Mouse (Mus musculus) liver, embryonic 11.5 days (tissue): ENCODE measurements around the gene Teddm3. TPM values are rescaled to one million over a fixed set of nuclear protein-coding genes. Genes with fewer than 3 reads are reported as not detected.

ENCODE experiments used
- ATAC-seq: fragments of 200-750 bp; cut with Nextera tagmentation; replicated peaks from 2 replicates; pipeline ENCODE4 v1.8.0; 2017; ENCODE audit warnings: moderate number of reproducible peaks, mild to moderate bottlenecking, moderate TSS enrichment, moderate library complexity; ENCODE audit not compliant: low FRiP score
- DNase-seq: peaks from one replicate; pipeline ENCODE4 v3.0.0-alpha.2; 2017; ENCODE audit warnings: low spot score
- H3K27ac ChIP-seq: fragments of 300-500 bp; sonication (generic); 2 replicates; pipeline ENCODE4 v1.5.1; 2014; ENCODE audit warnings: mild to moderate bottlenecking, low read depth, low read length, control low read depth
- H3K27me3 ChIP-seq: fragments of 300-500 bp; sonication (generic); replicated peaks from 2 replicates; pipeline ENCODE4 v1.6.1; 2014; ENCODE audit warnings: low read length, mixed read lengths; ENCODE audit not compliant: control insufficient read depth, insufficient read depth
- H3K36me3 ChIP-seq: fragments of 300-500 bp; sonication (generic); 2 replicates; pipeline ENCODE4 v1.6.1; 2014; ENCODE audit warnings: mild to moderate bottlenecking, low read length, moderate library complexity, mixed read lengths; ENCODE audit not compliant: control insufficient read depth, insufficient read depth
- H3K4me1 ChIP-seq: fragments of 300-500 bp; sonication (generic); replicated peaks from 2 replicates; pipeline ENCODE4 v1.6.1; 2014; ENCODE audit warnings: low read length, mixed read lengths; ENCODE audit not compliant: control insufficient read depth, insufficient read depth
- H3K4me2 ChIP-seq: fragments of 300-500 bp; sonication (generic); 2 replicates; pipeline ENCODE4 v1.6.1; 2014; ENCODE audit warnings: mild to moderate bottlenecking, control low read depth, moderate library complexity
- H3K4me3 ChIP-seq: fragments of 300-500 bp; sonication (generic); 2 replicates; pipeline ENCODE4 v1.5.1; 2014; ENCODE audit warnings: low read depth, low read length, control low read depth
- H3K9ac ChIP-seq: fragments of 300-500 bp; sonication (generic); 2 replicates; pipeline ENCODE4 v1.6.1; 2014; ENCODE audit warnings: low read depth, low read length, control low read depth
- H3K9me3 ChIP-seq: fragments of 300-500 bp; sonication (generic); 2 replicates; pipeline ENCODE4 v1.6.1; 2016; ENCODE audit warnings: low read length, inconsistent platforms, mixed read lengths; ENCODE audit not compliant: control insufficient read depth
- WGBS: fragments of 180-500 bp; shearing (Covaris S2); extraction: QIAGEN DNeasy Blood & Tissue Kit; methylation state at CpG from one replicate; pipeline ENCODE4 v1.1.7; 2014; 5-methylcytosine and 5-hydroxymethylcytosine counted together
- polyA plus RNA-seq: library from polyadenylated mRNA; unstranded; fragments of >200 nt; fragmentation: Nextera tagmentation; extraction: Ambion mirVana; gene quantifications from 2 replicates; pipeline ENCODE4 v1.2.1, GENCODE M21; 2014

The Teddm3 gene
- polyA plus RNA-seq, 1 experiment from 2014 or later = not detected

DNA sequence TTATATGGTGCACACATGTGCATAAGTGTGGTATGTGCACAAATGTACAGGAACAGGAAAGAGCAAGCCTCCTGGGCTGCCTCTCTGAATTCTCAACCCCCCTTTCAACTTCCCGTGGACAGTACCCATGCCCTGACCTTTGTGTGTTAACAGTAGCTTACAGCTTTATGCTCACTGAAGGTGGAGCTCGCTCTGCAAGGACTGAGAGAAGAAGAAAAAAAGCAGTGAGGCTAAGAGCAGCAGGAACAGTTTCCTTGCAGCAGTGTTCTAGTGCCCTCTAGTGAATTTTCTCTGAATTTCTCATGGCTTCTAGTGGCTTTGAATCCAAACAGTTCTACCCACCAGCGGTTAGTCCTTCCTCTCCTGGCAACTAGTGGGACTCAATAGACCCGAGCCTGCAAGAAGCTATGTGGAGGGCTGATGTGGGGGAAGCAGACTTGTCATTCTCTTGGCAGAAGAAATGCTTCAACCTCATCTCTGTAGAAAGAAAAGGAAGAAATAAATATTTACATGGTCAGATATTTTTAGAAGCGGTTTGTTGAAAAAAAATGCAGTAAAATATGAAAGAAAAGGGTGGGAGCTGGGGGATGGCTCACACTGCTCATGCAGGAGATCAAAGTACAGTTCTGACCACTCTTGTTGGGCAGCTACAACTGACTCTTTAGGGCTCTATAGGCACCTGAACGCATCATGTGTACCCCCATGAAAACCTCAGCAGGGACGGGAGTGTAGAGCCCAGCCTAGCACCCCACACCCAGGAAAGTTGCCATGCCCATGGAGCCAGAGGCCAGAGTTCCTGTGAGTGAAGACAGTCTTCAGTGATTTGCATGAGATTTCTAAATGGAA, 38.9 kb upstream of the Teddm3 start:
- no peak for ATAC-seq
- 38% methylated on average over 7 of the region's 7 CpGs for WGBS
- no peak for DNase-seq

GRCm38 (mm10) chr16:21191569-21191968, 37.8 kb upstream of the Teddm3 start:
- Histone ChIP-seq H3K27me3 (no peaks in the 10 kb centered on the region), H3K27ac (no peak overlapping the region), H3K4me2 (no peak overlapping the region), H3K4me3 (no peak overlapping the region), H3K9me3 (no peaks in the 10 kb centered on the region), H3K36me3 (no peaks in the 10 kb centered on the region), H3K4me1 (no peaks in the 10 kb centered on the region), H3K9ac (no peak overlapping the region)
- DNase-seq (peak; percentile 20), ATAC-seq (no peak)
- 78% methylated on average over 14 of the region's 14 CpGs for WGBS

More for the DNA sequence above, 38.9 kb upstream of the Teddm3 start:
- Histone ChIP-seq H3K4me1 (no peaks in the 10 kb centered on the region), H3K4me3 (no peak overlapping the region), H3K27me3 (no peaks in the 10 kb centered on the region), H3K4me2 (no peak overlapping the region), H3K27ac (no peak overlapping the region), H3K9ac (no peak overlapping the region), H3K36me3 (no peaks in the 10 kb centered on the region), H3K9me3 (no peaks in the 10 kb centered on the region)

DNA sequence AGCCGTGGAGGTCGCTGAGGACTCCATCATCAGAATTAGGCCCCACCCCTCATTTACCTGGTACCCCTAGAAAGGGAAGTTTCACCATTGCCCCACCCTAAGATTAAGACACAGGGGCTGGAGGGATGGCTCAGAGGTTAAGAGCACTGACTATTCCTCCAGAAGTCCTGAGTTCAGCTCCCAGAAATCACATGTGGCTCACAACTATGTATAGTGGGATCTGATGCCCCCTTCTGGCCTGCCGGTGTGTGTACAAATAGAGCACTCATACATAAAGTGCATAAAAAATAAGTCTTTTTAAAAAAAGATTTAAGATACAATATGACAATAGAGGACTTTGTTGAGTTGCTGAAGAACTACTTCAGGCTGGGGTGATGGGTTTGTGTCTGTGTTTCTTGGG, 34.5 kb upstream of the Teddm3 start:
- peak; percentile 15 for DNase-seq
- H3K36me3 ChIP-seq = no peaks in the 10 kb centered on the region
- H3K4me3 ChIP-seq = no peak overlapping the region
- H3K9me3 ChIP-seq = no peaks in the 10 kb centered on the region
- no peaks in the 10 kb centered on the region for H3K4me1 ChIP-seq
- H3K4me2 ChIP-seq = no peak overlapping the region
- ATAC-seq = no peak
- H3K27ac ChIP-seq = no peak overlapping the region
- 77% methylated on average over 3 of the region's 3 CpGs for WGBS
- no peak overlapping the region for H3K9ac ChIP-seq
- no peaks in the 10 kb centered on the region for H3K27me3 ChIP-seq

GRCm38 (mm10) chr16:21187568-21187967, 33.8 kb upstream of the Teddm3 start:
- 53% methylated on average over 7 of the region's 7 CpGs for WGBS
- no peak for ATAC-seq

GRCm38 (mm10) chr16:21184697-21185096, 30.9 kb upstream of the Teddm3 start:
- Histone ChIP-seq H3K4me3 (no peak overlapping the region), H3K4me2 (no peak overlapping the region), H3K27ac (no peak overlapping the region), H3K9ac (no peak overlapping the region), H3K9me3 (no peaks in the 10 kb centered on the region), H3K27me3 (no peaks in the 10 kb centered on the region), H3K4me1 (no peaks in the 10 kb centered on the region), H3K36me3 (no peaks in the 10 kb centered on the region)
- no peak for DNase-seq
- ATAC-seq = no peak

More at GRCm38 (mm10) chr16:21187568-21187967, 33.8 kb upstream of the Teddm3 start:
- Histone ChIP-seq H3K36me3 (no peaks in the 10 kb centered on the region), H3K27me3 (no peaks in the 10 kb centered on the region), H3K27ac (no peak overlapping the region), H3K4me1 (no peaks in the 10 kb centered on the region), H3K4me2 (no peak overlapping the region), H3K9ac (no peak overlapping the region), H3K9me3 (no peaks in the 10 kb centered on the region), H3K4me3 (no peak overlapping the region)
- DNase-seq = no peak

- Histone ChIP-seq H3K9me3 (no peaks in the 10 kb centered on the region), H3K27ac (no peak overlapping the region), H3K9ac (no peak overlapping the region), H3K36me3 (no peaks in the 10 kb centered on the region), H3K27me3 (no peaks in the 10 kb centered on the region), H3K4me1 (no peaks in the 10 kb centered on the region), H3K4me2 (no peak overlapping the region), H3K4me3 (no peak overlapping the region)
- ATAC-seq = no peak
- DNase-seq = no peak
- WGBS = 70% methylated on average over 1 of the region's 1 CpGs
These were observed 28.3 kb upstream of the Teddm3 start for GRCm38 (mm10) chr16:21182108-21182507.

- Histone ChIP-seq H3K4me3 (no peak overlapping the region), H3K4me1 (no peaks in the 10 kb centered on the region), H3K4me2 (no peak overlapping the region), H3K9me3 (no peaks in the 10 kb centered on the region), H3K27me3 (no peaks in the 10 kb centered on the region), H3K9ac (no peak overlapping the region), H3K36me3 (no peaks in the 10 kb centered on the region), H3K27ac (no peak overlapping the region)
- no CpG with 5 or more reads among the region's 1 CpGs for WGBS
- DNase-seq (no peak), ATAC-seq (no peak)
These were observed 21.4 kb upstream of the Teddm3 start for GRCm38 (mm10) chr16:21175236-21175635.

GRCm38 (mm10) chr16:21168730-21169129, 14.9 kb upstream of the Teddm3 start:
- Histone ChIP-seq H3K27me3 (no peaks in the 10 kb centered on the region), H3K4me3 (no peak overlapping the region), H3K27ac (no peak overlapping the region), H3K4me1 (no peaks in the 10 kb centered on the region), H3K36me3 (no peaks in the 10 kb centered on the region), H3K9me3 (no peaks in the 10 kb centered on the region), H3K4me2 (no peak overlapping the region), H3K9ac (no peak overlapping the region)
- no peak for ATAC-seq
- 85% methylated on average over 13 of the region's 13 CpGs for WGBS
- DNase-seq = no peak
